Mouse (Mus musculus) forelimb bud, embryonic 11.5 days (tissue): ENCODE data around the gene Adgre5.

ENCODE experiments used
- DNase-seq: peaks from one replicate; pipeline ENCODE4 v3.0.0-alpha.2; 2012; ENCODE audit warnings: low read depth, low spot score

Gene Adgre5

GRCm38 (mm10) chr8:83740976-83741741 lies at the start of gene Adgre5:
TSS of gene Adgre5 (minus strand) at chr8:83741326.
- DNase-seq, result no peak

GRCm38 (mm10) chr8:83789826-83790225 lies 48.7 kb upstream of the Adgre5 start:
- DNase-seq, result no peak

- DNase-seq, result no peak
These were observed 43.9 kb upstream of the Adgre5 start for GRCm38 (mm10) chr8:83785046-83785445.

- DNase-seq, result peak; percentile 72
These were observed 41.9 kb upstream of the Adgre5 start for GRCm38 (mm10) chr8:83782832-83783558.

GRCm38 (mm10) chr8:83779610-83780009 lies 38.5 kb upstream of the Adgre5 start:
- DNase-seq, result no peak

GRCm38 (mm10) chr8:83778051-83778450 lies 36.9 kb upstream of the Adgre5 start:
- no peak for DNase-seq

- no peak for DNase-seq
These were observed 35.5 kb upstream of the Adgre5 start for GRCm38 (mm10) chr8:83776632-83777031.

GRCm38 (mm10) chr8:83774221-83774620 lies 33.1 kb upstream of the Adgre5 start:
- peak; percentile 33 for DNase-seq

- DNase-seq, result no peak
These were observed 32.3 kb upstream of the Adgre5 start for GRCm38 (mm10) chr8:83773452-83773846.

- peak; percentile 33 for DNase-seq
These were observed 31.8 kb upstream of the Adgre5 start for GRCm38 (mm10) chr8:83772701-83773451.

GRCm38 (mm10) chr8:83771791-83772190 lies 30.7 kb upstream of the Adgre5 start:
- no peak for DNase-seq

GRCm38 (mm10) chr8:83770669-83771068 lies 29.5 kb upstream of the Adgre5 start:
- no peak for DNase-seq

- DNase-seq, result no peak
These were observed 28.6 kb upstream of the Adgre5 start for GRCm38 (mm10) chr8:83769720-83770119.

GRCm38 (mm10) chr8:83768526-83768925 lies 27.4 kb upstream of the Adgre5 start:
- no peak for DNase-seq

- no peak for DNase-seq
These were observed 26.3 kb upstream of the Adgre5 start for GRCm38 (mm10) chr8:83767442-83767841.

- no peak for DNase-seq
These were observed 24.5 kb upstream of the Adgre5 start for GRCm38 (mm10) chr8:83765663-83766062.

GRCm38 (mm10) chr8:83764717-83765116 lies 23.6 kb upstream of the Adgre5 start:
- DNase-seq, result no peak

GRCm38 (mm10) chr8:83764116-83764515 lies 23.0 kb upstream of the Adgre5 start:
- no peak for DNase-seq

GRCm38 (mm10) chr8:83759231-83759759 lies 18.2 kb upstream of the Adgre5 start:
- DNase-seq, result no peak

- DNase-seq, result no peak
These were observed 17.2 kb upstream of the Adgre5 start for GRCm38 (mm10) chr8:83758298-83758697.

GRCm38 (mm10) chr8:83757084-83757607 lies 16.0 kb upstream of the Adgre5 start:
- DNase-seq, result no peak

- DNase-seq, result no peak
These were observed 15.1 kb upstream of the Adgre5 start for GRCm38 (mm10) chr8:83756273-83756672.
